Mouse (Mus musculus) embryonic facial prominence, embryonic 14.5 days (tissue): ENCODE data around the gene Zfp523. TPM values are rescaled to one million over a fixed set of nuclear protein-coding genes. Genes with fewer than 3 reads are reported as not detected.
A peak's percentile ranks its signal among the peaks of the same experiment; 100 is the strongest.

Experiments
- ATAC-seq: fragments of 200-750 bp; cut with Nextera tagmentation; 2 replicates; pipeline ENCODE4 v1.8.0; 2017; ENCODE audit warnings: low read depth, moderate number of reproducible peaks, moderate TSS enrichment
- DNase-seq: peaks from one replicate; pipeline ENCODE4 v3.0.0-alpha.2; 2015; ENCODE audit warnings: low spot score
- H3K27ac ChIP-seq: fragments of 300-500 bp; sonication (generic); replicated peaks from 2 replicates; pipeline ENCODE4 v1.5.1; 2014; ENCODE audit warnings: low read depth, mild to moderate bottlenecking, low read length, moderate library complexity
- H3K27me3 ChIP-seq: fragments of 300-500 bp; sonication (generic); replicated peaks from 2 replicates; pipeline ENCODE4 v1.6.1; 2014; ENCODE audit warnings: low read length; ENCODE audit not compliant: control insufficient read depth, insufficient read depth
- H3K36me3 ChIP-seq: fragments of 300-500 bp; sonication (generic); 2 replicates; pipeline ENCODE4 v1.6.1; 2014; ENCODE audit warnings: low read length, mixed read lengths; ENCODE audit not compliant: control insufficient read depth, insufficient read depth
- H3K4me1 ChIP-seq: fragments of 300-500 bp; sonication (generic); 2 replicates; pipeline ENCODE4 v1.6.1; 2014; ENCODE audit warnings: antibody characterized with exemption, low read length; ENCODE audit not compliant: control insufficient read depth, insufficient read depth
- H3K4me2 ChIP-seq: fragments of 300-500 bp; sonication (generic); 2 replicates; pipeline ENCODE4 v1.6.1; 2014; ENCODE audit warnings: low read depth, mild to moderate bottlenecking, low read length, moderate library complexity, mixed read lengths
- H3K4me3 ChIP-seq: fragments of 300-500 bp; sonication (generic); 2 replicates; pipeline ENCODE4 v1.5.1; 2014; ENCODE audit warnings: low read depth, mild to moderate bottlenecking, low read length
- H3K9ac ChIP-seq: fragments of 300-500 bp; sonication (generic); 2 replicates; pipeline ENCODE4 v1.6.1; 2014; ENCODE audit warnings: low read depth, mild to moderate bottlenecking, low read length, moderate library complexity, mixed read lengths
- H3K9me3 ChIP-seq: fragments of 300-500 bp; sonication (generic); 2 replicates; pipeline ENCODE4 v1.6.1; 2016; ENCODE audit warnings: low read length; ENCODE audit not compliant: control insufficient read depth
- WGBS: fragments of 180-500 bp; shearing (Covaris S2); extraction: QIAGEN DNeasy Blood & Tissue Kit; methylation state at CpG from one replicate; pipeline ENCODE4 v1.1.7; 2014; 5-methylcytosine and 5-hydroxymethylcytosine counted together
- polyA plus RNA-seq: library from polyadenylated mRNA; unstranded; fragments of >200 nt; fragmentation: Nextera tagmentation; extraction: Ambion mirVana; gene quantifications from 2 replicates; pipeline ENCODE4 v1.2.1, GENCODE M21; 2014

Zfp523 gene
- polyA plus RNA-seq, 1 experiment from 2014 or later: 30.6 TPM

DNA sequence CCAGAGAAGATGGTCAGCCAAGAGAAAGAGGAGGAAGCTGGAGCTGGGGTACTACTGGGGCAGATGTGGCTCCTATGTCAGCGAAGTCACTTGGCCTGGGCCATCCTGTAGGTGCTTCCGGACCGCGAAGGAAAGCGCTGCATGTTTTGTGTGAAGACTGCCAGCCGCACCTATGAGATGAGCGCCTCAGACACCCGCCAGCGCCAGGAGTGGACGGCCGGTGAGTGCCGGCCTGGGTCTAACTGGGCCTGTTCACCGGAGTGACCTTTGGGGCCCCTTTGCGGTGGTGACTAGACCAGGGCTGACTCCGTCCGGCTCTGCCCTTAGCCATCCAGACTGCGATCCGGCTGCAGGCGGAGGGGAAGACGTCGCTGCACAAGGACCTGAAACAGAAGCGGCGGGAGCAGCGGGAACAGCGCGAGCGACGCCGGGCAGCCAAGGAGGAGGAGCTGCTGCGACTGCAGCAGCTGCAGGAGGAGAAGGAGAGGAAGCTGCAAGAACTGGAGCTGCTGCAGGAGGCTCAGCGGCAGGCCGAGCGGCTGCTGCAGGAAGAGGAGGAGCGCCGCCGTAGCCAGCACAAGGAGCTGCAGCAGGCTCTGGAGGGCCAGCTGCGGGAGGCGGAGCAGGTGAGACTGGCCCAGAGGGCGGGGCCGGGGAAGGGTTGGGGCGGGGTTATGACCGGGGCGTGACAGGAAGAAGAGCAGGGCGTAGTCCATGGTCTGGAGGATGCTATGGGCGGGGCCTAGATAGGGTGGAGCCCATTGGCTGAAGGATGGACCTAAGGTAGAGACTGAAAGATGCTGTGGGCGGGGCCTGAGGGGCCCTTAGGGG lies 46.8 kb downstream of the Zfp523 start:
- 1% methylated on average over 35 of the region's 46 CpGs for WGBS
- peak overlapping the region; percentile 85 for H3K27ac ChIP-seq

DNA sequence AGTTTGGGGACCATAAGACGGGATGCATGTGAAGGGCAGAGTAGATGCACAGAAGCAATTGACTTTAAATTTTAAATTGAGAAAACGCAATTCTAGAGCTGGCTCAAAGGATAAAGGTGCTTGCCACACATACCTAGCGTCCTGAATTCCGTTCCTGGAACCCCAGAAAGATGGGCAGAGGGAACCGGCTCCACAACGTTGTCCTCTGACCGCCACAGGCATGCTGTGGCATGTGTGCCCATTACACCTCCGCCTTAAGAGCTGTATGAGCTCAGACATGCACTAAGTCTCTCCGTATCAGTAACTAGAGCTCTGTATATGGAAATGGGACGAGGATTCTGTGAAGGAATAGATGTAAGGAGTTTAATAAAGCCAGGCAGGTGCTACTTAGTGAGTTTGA lies 47.7 kb downstream of the Zfp523 start:
- peaks cover 10% of the 10 kb centered on the region; the same call in 1 of the 2 replicates for H3K4me1 ChIP-seq

More for the DNA sequence above, 46.8 kb downstream of the Zfp523 start:
- Histone ChIP-seq H3K4me3 (peak overlapping the region; percentile 57), H3K9ac (peak overlapping the region; percentile 73), H3K36me3 (peaks cover 16% of the 10 kb centered on the region; the same call in 1 of the 2 replicates), H3K9me3 (no peaks in the 10 kb centered on the region), H3K4me1 (peaks cover 10% of the 10 kb centered on the region; the same call in 1 of the 2 replicates), H3K4me2 (peak overlapping the region; percentile 99), H3K27me3 (no peaks in the 10 kb centered on the region)
- DNase-seq: peak; percentile 95
- ATAC-seq: peak; percentile 89

DNA sequence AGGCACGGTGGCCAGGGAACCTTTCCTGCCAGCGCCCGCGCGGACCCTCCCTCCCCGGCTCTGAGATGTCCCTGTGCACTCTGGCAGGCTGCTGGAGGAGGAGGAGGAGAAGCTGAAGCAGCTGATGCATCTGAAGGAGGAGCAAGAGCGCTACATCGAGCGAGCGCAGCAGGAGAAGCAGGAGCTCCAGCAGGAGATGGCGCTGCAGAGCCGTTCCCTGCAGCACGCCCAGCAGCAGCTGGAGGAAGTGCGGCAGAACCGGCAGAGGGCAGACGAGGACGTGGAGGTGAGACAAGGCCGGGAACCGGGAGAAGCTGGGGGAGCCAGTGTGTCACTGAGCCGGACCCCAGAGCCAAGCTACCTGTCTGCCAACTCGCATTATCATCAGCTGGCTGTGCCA lies 49.1 kb downstream of the Zfp523 start:
- ATAC-seq (peak; percentile 82), DNase-seq (peak; percentile 93)
- H3K9ac ChIP-seq: peak overlapping the region; percentile 51
- H3K4me3 ChIP-seq: peak overlapping the region; percentile 24
- H3K9me3 ChIP-seq: no peaks in the 10 kb centered on the region
- 0 out of 2 replicates have a peak overlapping the region, but pooled peaks have one; percentile 23 for H3K27ac ChIP-seq
- peaks cover 20% of the 10 kb centered on the region; the same call in 1 of the 2 replicates for H3K36me3 ChIP-seq
- H3K4me1 ChIP-seq: peaks cover 10% of the 10 kb centered on the region; the same call in 1 of the 2 replicates
- WGBS: 0% methylated on average over 13 of the region's 21 CpGs
- no peaks in the 10 kb centered on the region for H3K27me3 ChIP-seq
- H3K4me2 ChIP-seq: peak overlapping the region; percentile 56

More for the DNA sequence above, 47.7 kb downstream of the Zfp523 start:
- WGBS: 71% methylated on average over 10 of the region's 10 CpGs
- Histone ChIP-seq H3K4me2 (peak overlapping the region; percentile 99; the same call in 1 of the 2 replicates), H3K9ac (no peak overlapping the region), H3K9me3 (no peaks in the 10 kb centered on the region), H3K36me3 (peaks cover 20% of the 10 kb centered on the region; the same call in 1 of the 2 replicates), H3K27me3 (no peaks in the 10 kb centered on the region), H3K27ac (peak overlapping the region; percentile 85; the same call in 1 of the 2 replicates), H3K4me3 (no peak overlapping the region)
- peak; percentile 48 for DNase-seq
- no peak for ATAC-seq

GRCm38 (mm10) chr17:28230486-28230885 lies 53.6 kb downstream of the Zfp523 start:
- 75% methylated on average over 6 of the region's 6 CpGs for WGBS
- no peak for DNase-seq
- Histone ChIP-seq H3K27me3 (no peaks in the 10 kb centered on the region), H3K9ac (no peak overlapping the region), H3K27ac (no peak overlapping the region), H3K4me3 (no peak overlapping the region), H3K4me2 (no peak overlapping the region), H3K36me3 (peaks cover 20% of the 10 kb centered on the region; the same call in 1 of the 2 replicates), H3K4me1 (peaks cover 13% of the 10 kb centered on the region), H3K9me3 (no peaks in the 10 kb centered on the region)
- ATAC-seq: no peak

DNA sequence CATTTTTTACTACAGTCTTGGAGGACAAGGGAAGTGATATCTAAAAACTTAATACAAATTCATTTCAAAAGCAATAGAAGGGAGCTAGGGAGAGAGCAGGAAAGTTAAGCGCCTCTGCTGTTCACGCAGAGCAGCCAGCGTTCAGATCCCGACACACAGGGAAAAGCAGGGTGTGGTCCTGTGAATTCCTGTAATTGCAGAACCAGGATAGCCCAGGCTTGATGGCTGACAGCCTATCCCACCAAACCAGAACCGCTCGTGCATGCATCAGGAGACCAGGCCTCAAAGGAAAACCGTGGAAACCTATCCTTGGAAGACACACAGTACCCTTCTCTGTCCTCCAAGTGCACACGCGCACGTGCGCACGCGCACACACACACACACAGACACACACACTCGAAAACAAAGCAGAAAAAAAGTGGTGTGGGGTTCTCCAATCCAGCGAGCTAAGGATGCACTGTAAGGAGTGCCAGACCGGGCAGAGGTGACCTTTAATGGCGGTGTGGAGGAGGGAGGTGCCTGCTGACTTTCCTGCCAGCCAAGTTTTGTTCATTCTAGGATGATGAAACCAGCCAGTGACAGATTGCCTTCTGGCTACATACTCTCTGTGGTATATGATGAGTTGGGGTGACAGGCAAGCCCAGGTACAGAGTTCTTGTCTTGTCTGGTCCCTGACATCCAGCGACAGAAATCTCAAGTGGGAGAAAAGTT lies 54.3 kb downstream of the Zfp523 start:
- WGBS: 79% methylated on average over 18 of the region's 18 CpGs
- Histone ChIP-seq H3K9me3 (no peaks in the 10 kb centered on the region), H3K9ac (no peak overlapping the region), H3K27me3 (no peaks in the 10 kb centered on the region), H3K4me1 (peaks cover 14% of the 10 kb centered on the region), H3K36me3 (peaks cover 20% of the 10 kb centered on the region; the same call in 1 of the 2 replicates), H3K4me3 (no peak overlapping the region), H3K27ac (no peak overlapping the region), H3K4me2 (no peak overlapping the region)
- DNase-seq (no peak), ATAC-seq (no peak)

GRCm38 (mm10) chr17:28232475-28233060 lies 55.6 kb downstream of the Zfp523 start, which contains the start of gene Ppard:
Gene Ppard, plus strand, starts transcription at chr17:28232700.
- peak within 1 kb of the TSS; percentile 75 for H3K4me2 ChIP-seq
- H3K9me3 ChIP-seq: no peaks in the 10 kb centered on the region
- DNase-seq (peak; percentile 98), ATAC-seq (peak; percentile 93)
- peak within 1 kb of the TSS; percentile 95 for H3K9ac ChIP-seq
- peaks cover 20% of the 10 kb centered on the region for H3K4me1 ChIP-seq
- WGBS: 0% methylated on average over 49 of the region's 57 CpGs
- peaks cover 21% of the 10 kb centered on the region; the same call in 1 of the 2 replicates for H3K36me3 ChIP-seq
- H3K27me3 ChIP-seq: no peaks in the 10 kb centered on the region
- peak within 1 kb of the TSS; percentile 84 for H3K4me3 ChIP-seq
- peak within 1 kb of the TSS; percentile 87 for H3K27ac ChIP-seq

DNA sequence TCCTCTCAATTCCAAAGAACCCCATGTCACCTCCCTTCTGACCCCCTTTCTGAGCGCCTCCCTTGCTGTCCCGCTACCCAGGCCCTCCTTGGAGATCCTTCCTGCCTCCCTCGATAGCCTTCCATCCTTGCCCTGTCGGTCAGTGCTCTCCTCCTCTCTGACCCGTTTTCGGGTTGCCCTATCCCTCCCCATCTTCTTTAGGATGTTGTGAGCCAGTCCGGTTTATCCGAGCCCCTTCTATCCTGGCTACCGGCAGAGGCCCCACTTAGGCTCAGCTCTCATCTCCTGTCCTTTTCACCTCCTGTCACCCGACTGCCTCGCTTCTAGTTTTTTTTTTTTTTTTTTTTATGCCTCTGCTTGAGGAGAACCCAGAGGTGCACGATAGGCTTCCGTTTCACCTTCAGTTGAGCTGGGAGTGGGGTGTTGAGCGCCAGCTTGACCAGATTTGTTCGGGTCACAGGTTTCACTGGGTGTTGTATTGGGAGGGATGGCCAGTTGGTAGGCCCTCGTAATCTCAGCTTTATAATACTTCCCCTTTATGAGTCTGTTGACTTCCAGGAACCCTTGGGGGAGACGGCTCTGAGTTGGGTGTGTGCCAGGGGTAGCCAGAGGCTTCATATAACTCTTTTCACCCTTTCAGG lies 56.3 kb downstream of the Zfp523 start:
- DNase-seq (no peak), ATAC-seq (no peak)
- H3K4me3 ChIP-seq: peak overlapping the region; percentile 84
- H3K36me3 ChIP-seq: peaks cover 20% of the 10 kb centered on the region; the same call in 1 of the 2 replicates
- no peaks in the 10 kb centered on the region for H3K9me3 ChIP-seq
- peak overlapping the region; percentile 75 for H3K4me2 ChIP-seq
- H3K4me1 ChIP-seq: peaks cover 20% of the 10 kb centered on the region
- WGBS: 4% methylated on average over 17 of the region's 17 CpGs
- H3K9ac ChIP-seq: peak overlapping the region; percentile 95
- no peaks in the 10 kb centered on the region for H3K27me3 ChIP-seq
- H3K27ac ChIP-seq: peak overlapping the region; percentile 87
